Mouse (Mus musculus) kidney, adult 2 months (tissue): ENCODE results near the gene Sema3b.

ENCODE experiments used
- CTCF ChIP-seq: fragments of 200-500 bp; conservative IDR thresholded peaks from 2 replicates; pipeline ENCODE4 v1.5.1; 2011; ENCODE audit warnings: low read depth, mild to moderate bottlenecking, control low read depth, low read length, moderate library complexity, mixed read lengths; ENCODE audit not compliant: insufficient read depth, insufficient read length
- POLR2A ChIP-seq: fragments of 200-500 bp; IDR thresholded peaks from one replicate; pipeline ENCODE4 v1.6.1; 2011; ENCODE audit warnings: low read depth, low read length, control low read depth

DNA sequence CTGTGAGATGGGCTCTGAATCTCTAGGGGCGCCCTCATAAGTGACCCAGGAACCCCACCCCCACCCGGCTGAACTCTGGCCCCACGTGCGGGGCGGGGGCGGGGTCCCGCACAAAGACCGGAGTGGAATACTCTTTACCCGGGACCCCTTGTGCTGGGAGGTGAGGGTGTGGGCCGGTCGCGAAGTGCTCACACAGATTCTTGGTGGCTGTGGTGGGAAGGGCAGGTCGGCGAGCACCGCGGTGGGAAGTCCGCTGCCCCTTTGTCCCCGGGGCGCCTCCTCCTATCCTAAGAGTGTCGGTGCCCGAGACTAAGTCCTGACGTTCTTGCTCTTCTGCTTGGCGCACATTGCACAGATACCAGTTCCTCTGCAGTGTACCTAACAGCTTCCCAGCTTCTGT is 39.8 kb downstream of the Sema3b start:
- TF ChIP-seq POLR2A (no peak), CTCF (no peak)
